Mouse (Mus musculus) central nervous system, embryonic 14 days (tissue): ENCODE results near the gene Akap4. TPM values are rescaled to one million over a fixed set of nuclear protein-coding genes. Genes with fewer than 3 reads are reported as not detected.

Experiments used
- polyA plus RNA-seq: library from polyadenylated mRNA; depleted of rRNA; stranded (reverse); fragments of >200 nt; gene quantifications from 2 replicates; pipeline ENCODE4 v1.2.3, GENCODE M21; 2012; rRNA removed

Akap4 gene
- polyA plus RNA-seq, result not detected in 2 replicates

GRCm38 (mm10) chrX:7067219-7067618 lies at the start of gene Akap4:
Gene Akap4, plus strand, starts transcription at chrX:7067519.

DNA sequence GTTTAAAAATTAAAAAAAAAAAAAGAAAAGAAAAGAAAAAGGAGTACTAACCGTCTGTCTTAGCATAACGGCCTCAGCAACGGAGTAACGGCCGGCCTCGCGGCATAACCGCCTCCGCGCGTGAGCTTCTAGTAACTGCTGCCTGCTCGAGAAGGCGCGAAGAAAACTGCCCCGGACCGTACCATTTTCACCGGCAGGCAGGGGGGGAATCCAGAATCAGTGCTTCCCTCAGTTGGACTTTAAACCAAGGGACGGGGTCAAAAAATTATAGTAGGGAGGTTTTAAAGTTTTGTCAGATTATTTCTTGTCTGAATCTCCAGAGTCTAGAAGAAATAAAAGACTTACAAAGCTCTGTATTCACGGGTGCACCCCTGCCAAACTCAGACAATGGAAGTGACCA lies 25.8 kb upstream of the Akap4 start, which contains the start of gene Ccnb3:
TSS of gene Ccnb3 (minus strand) at position 101 of the 400 bp plus-strand sequence.

Other genes with a start within 250 kb of the Akap4 start
- gene Ccnb3, start 25.9 kb upstream of the Akap4 start, polyA plus RNA-seq, result 0.02 and 0.08 TPM in 2 replicates